Mouse (Mus musculus): ENCODE results near the gene Pald1.

- TF ChIP-seq CTCF (IDR thresholded peaks at IDR 0.05; ENCODE audit: borderline replicate concordance, extremely low read depth, insufficient read depth, insufficient read length) (no peak), POLR2A (IDR thresholded peaks at IDR 0.05; ENCODE audit: borderline replicate concordance, extremely low read depth, insufficient read depth, insufficient read length, poor library complexity, severe bottlenecking) (no peak)
Measured at GRCm38 (mm10) chr10:61428416-61428815, 45.1 kb upstream of the Pald1 start.

All from brain, embryonic 14.5 days (tissue).